Mouse (Mus musculus) neural tube, embryonic 15.5 days (tissue): Measurements from ENCODE around the gene Fau. TPM values are rescaled to one million over a fixed set of nuclear protein-coding genes. Genes with fewer than 3 reads are reported as not detected.

ENCODE experiments used
- ATAC-seq: fragments of 200-750 bp; cut with Nextera tagmentation; 2 replicates; pipeline ENCODE4 v1.8.0; 2017; ENCODE audit warnings: mild to moderate bottlenecking, moderate TSS enrichment, moderate library complexity; ENCODE audit not compliant: low FRiP score
- H3K27ac ChIP-seq: fragments of 300-500 bp; sonication (generic); replicated peaks from 2 replicates; pipeline ENCODE4 v1.5.1; 2015; ENCODE audit warnings: mild to moderate bottlenecking, inconsistent platforms
- H3K27me3 ChIP-seq: fragments of 300-500 bp; sonication (generic); replicated peaks from 2 replicates; pipeline ENCODE4 v1.6.1; 2015; ENCODE audit warnings: inconsistent platforms
- H3K36me3 ChIP-seq: fragments of 300-500 bp; sonication (generic); 2 replicates; pipeline ENCODE4 v1.6.1; 2015; ENCODE audit warnings: inconsistent platforms
- H3K4me1 ChIP-seq: fragments of 300-500 bp; sonication (generic); 2 replicates; pipeline ENCODE4 v1.6.1; 2015; ENCODE audit warnings: inconsistent platforms
- H3K4me2 ChIP-seq: fragments of 300-500 bp; sonication (generic); 2 replicates; pipeline ENCODE4 v1.6.1; 2015; ENCODE audit warnings: inconsistent platforms, mild to moderate bottlenecking, moderate library complexity
- H3K4me3 ChIP-seq: fragments of 300-500 bp; sonication (generic); replicated peaks from 2 replicates; pipeline ENCODE4 v1.5.1; 2015; ENCODE audit warnings: mild to moderate bottlenecking, inconsistent platforms
- H3K9ac ChIP-seq: fragments of 300-500 bp; sonication (generic); replicated peaks from 2 replicates; pipeline ENCODE4 v1.6.1; 2015; ENCODE audit warnings: mild to moderate bottlenecking, inconsistent platforms
- H3K9me3 ChIP-seq: fragments of 300-500 bp; sonication (generic); replicated peaks from 2 replicates; pipeline ENCODE4 v1.6.1; 2016; ENCODE audit warnings: inconsistent platforms
- WGBS: fragments of 180-500 bp; shearing (Covaris S2); methylation state at CpG from one replicate; pipeline ENCODE4 v1.1.7; 2015; ENCODE audit warnings: mixed read lengths; 5-methylcytosine and 5-hydroxymethylcytosine counted together
- polyA plus RNA-seq: library from polyadenylated mRNA; unstranded; fragments of >200 nt; fragmentation: Nextera tagmentation; extraction: Ambion mirVana; gene quantifications from 2 replicates; pipeline ENCODE4 v1.2.1, GENCODE M21; 2015

The Fau gene
- polyA plus RNA-seq, 1 experiment from 2014 or later = 522 TPM

- H3K27ac ChIP-seq = peak overlapping the region; percentile 100
- H3K27me3 ChIP-seq = no peaks in the 10 kb centered on the region
- ATAC-seq = peak; percentile 3; the same call in 1 of the 2 replicates
- H3K4me3 ChIP-seq = peak overlapping the region; percentile 91
- peaks cover 41% of the 10 kb centered on the region for H3K36me3 ChIP-seq
- 2% methylated on average over 43 of the region's 44 CpGs for WGBS
- peak overlapping the region; percentile 83 for H3K4me2 ChIP-seq
- H3K9ac ChIP-seq = peak overlapping the region; percentile 90
- peaks cover 33% of the 10 kb centered on the region for H3K4me1 ChIP-seq
- no peaks in the 10 kb centered on the region for H3K9me3 ChIP-seq
These were observed 10.3 kb upstream of the Fau start for GRCm38 (mm10) chr19:6047154-6047898.

GRCm38 (mm10) chr19:6047899-6048166, 9.8 kb upstream of the Fau start:
- no peaks in the 10 kb centered on the region for H3K9me3 ChIP-seq
- peak overlapping the region; percentile 91 for H3K4me3 ChIP-seq
- 92% methylated on average over 8 of the region's 8 CpGs for WGBS
- no peaks in the 10 kb centered on the region for H3K27me3 ChIP-seq
- peaks cover 46% of the 10 kb centered on the region for H3K36me3 ChIP-seq
- H3K4me2 ChIP-seq = peak overlapping the region; percentile 83
- no peak overlapping the region for H3K27ac ChIP-seq
- peaks cover 36% of the 10 kb centered on the region for H3K4me1 ChIP-seq
- no peak for ATAC-seq
- H3K9ac ChIP-seq = peak overlapping the region; percentile 90

GRCm38 (mm10) chr19:6048681-6049410, 8.8 kb upstream of the Fau start:
- ATAC-seq = no peak

GRCm38 (mm10) chr19:6052516-6052915, 5.1 kb upstream of the Fau start:
- whole genome bisulfite sequencing = 89% methylated on average over 7 of the region's 7 CpGs
- Histone ChIP-seq H3K9ac (no peak overlapping the region), H3K9me3 (no peaks in the 10 kb centered on the region), H3K27me3 (no peaks in the 10 kb centered on the region), H3K27ac (no peak overlapping the region), H3K4me3 (no peak overlapping the region), H3K4me1 (peaks cover 40% of the 10 kb centered on the region), H3K36me3 (peaks cover 76% of the 10 kb centered on the region), H3K4me2 (no peak overlapping the region)
- ATAC-seq = no peak

More at GRCm38 (mm10) chr19:6048681-6049410, 8.8 kb upstream of the Fau start:
- H3K4me1 ChIP-seq = peaks cover 40% of the 10 kb centered on the region
- H3K27ac ChIP-seq = no peak overlapping the region
- no peaks in the 10 kb centered on the region for H3K27me3 ChIP-seq
- H3K9me3 ChIP-seq = no peaks in the 10 kb centered on the region
- peaks cover 57% of the 10 kb centered on the region for H3K36me3 ChIP-seq
- 93% methylated on average over 11 of the region's 11 CpGs for WGBS
- no peak overlapping the region for H3K9ac ChIP-seq
- H3K4me2 ChIP-seq = no peak overlapping the region
- peak overlapping the region; percentile 91; the same call in 1 of the 2 replicates for H3K4me3 ChIP-seq

- peaks cover 32% of the 10 kb centered on the region for H3K4me1 ChIP-seq
- peaks cover 68% of the 10 kb centered on the region for H3K36me3 ChIP-seq
- 90% methylated on average over 5 of the region's 5 CpGs for WGBS
- no peaks in the 10 kb centered on the region for H3K9me3 ChIP-seq
- ATAC-seq = no peak
- no peak overlapping the region for H3K27ac ChIP-seq
- H3K27me3 ChIP-seq = no peaks in the 10 kb centered on the region
- no peak overlapping the region for H3K9ac ChIP-seq
- H3K4me3 ChIP-seq = no peak overlapping the region
- no peak overlapping the region for H3K4me2 ChIP-seq
These were observed 3.3 kb upstream of the Fau start for GRCm38 (mm10) chr19:6054296-6054695.

- 58% methylated on average over 4 of the region's 4 CpGs for WGBS
These were observed 948 bp upstream of the Fau start for GRCm38 (mm10) chr19:6056696-6057095.

GRCm38 (mm10) chr19:6058513-6058912, 869 bp downstream of the Fau start:
- Histone ChIP-seq H3K4me1 (peaks cover 52% of the 10 kb centered on the region), H3K9me3 (no peaks in the 10 kb centered on the region), H3K4me2 (peak overlapping the region; percentile 83), H3K4me3 (peak overlapping the region; percentile 91), H3K27me3 (no peaks in the 10 kb centered on the region), H3K9ac (peak overlapping the region; percentile 89), H3K27ac (peak overlapping the region; percentile 87; the same call in 1 of the 2 replicates), H3K36me3 (peaks cover 32% of the 10 kb centered on the region)
- 31% methylated on average over 5 of the region's 5 CpGs for WGBS
- ATAC-seq = no peak

More at GRCm38 (mm10) chr19:6056696-6057095, 948 bp upstream of the Fau start:
- Histone ChIP-seq H3K9me3 (no peaks in the 10 kb centered on the region), H3K27ac (no peak overlapping the region), H3K4me3 (peak overlapping the region; percentile 91), H3K9ac (peak overlapping the region; percentile 91), H3K36me3 (peaks cover 50% of the 10 kb centered on the region), H3K27me3 (no peaks in the 10 kb centered on the region), H3K4me2 (peak overlapping the region; percentile 78), H3K4me1 (peaks cover 41% of the 10 kb centered on the region)
- no peak for ATAC-seq

- no peak overlapping the region for H3K9ac ChIP-seq
- H3K27me3 ChIP-seq = no peaks in the 10 kb centered on the region
- H3K4me3 ChIP-seq = peak overlapping the region; percentile 91
- peak overlapping the region; percentile 83 for H3K4me2 ChIP-seq
- no peaks in the 10 kb centered on the region for H3K9me3 ChIP-seq
- peaks cover 57% of the 10 kb centered on the region for H3K4me1 ChIP-seq
- 87% methylated on average over 5 of the region's 5 CpGs for WGBS
- peaks cover 27% of the 10 kb centered on the region for H3K36me3 ChIP-seq
- no peak for ATAC-seq
- H3K27ac ChIP-seq = no peak overlapping the region
These were observed 1.3 kb downstream of the Fau start for GRCm38 (mm10) chr19:6058966-6059365.

- no peaks in the 10 kb centered on the region for H3K9me3 ChIP-seq
- peak within 1 kb of the TSS; percentile 92 for H3K27ac ChIP-seq
- peak; percentile 74 for ATAC-seq
- H3K4me2 ChIP-seq = peak within 1 kb of the TSS; percentile 98
- H3K4me3 ChIP-seq = peak within 1 kb of the TSS; percentile 84
- H3K36me3 ChIP-seq = peaks cover 9% of the 10 kb centered on the region
- no peaks in the 10 kb centered on the region for H3K27me3 ChIP-seq
- H3K9ac ChIP-seq = peak within 1 kb of the TSS; percentile 92
- H3K4me1 ChIP-seq = peaks cover 65% of the 10 kb centered on the region
- WGBS = under 1% methylated on average over 58 of the region's 58 CpGs
These were observed 3.4 kb downstream of the Fau start, which contains the start of gene Znhit2 for GRCm38 (mm10) chr19:6061021-6061533. TSS of gene Znhit2 (plus strand) at chr19:6061192.

GRCm38 (mm10) chr19:6061641-6062302, 4.1 kb downstream of the Fau start:
- peaks cover 65% of the 10 kb centered on the region for H3K4me1 ChIP-seq
- H3K4me3 ChIP-seq = peak overlapping the region; percentile 84
- peak overlapping the region; percentile 98 for H3K4me2 ChIP-seq
- under 1% methylated on average over 44 of the region's 44 CpGs for WGBS
- H3K36me3 ChIP-seq = peaks cover 9% of the 10 kb centered on the region
- peak overlapping the region; percentile 92 for H3K9ac ChIP-seq
- peak overlapping the region; percentile 92 for H3K27ac ChIP-seq
- 0 out of 2 replicates have a peak, but pooled peaks have one; percentile 16 for ATAC-seq
- no peaks in the 10 kb centered on the region for H3K9me3 ChIP-seq
- H3K27me3 ChIP-seq = no peaks in the 10 kb centered on the region

GRCm38 (mm10) chr19:6062418-6062817, 4.8 kb downstream of the Fau start:
- WGBS = 66% methylated on average over 5 of the region's 5 CpGs
- H3K4me1 ChIP-seq = peaks cover 66% of the 10 kb centered on the region
- no peaks in the 10 kb centered on the region for H3K9me3 ChIP-seq
- peaks cover 9% of the 10 kb centered on the region for H3K36me3 ChIP-seq
- no peak for ATAC-seq
- H3K27ac ChIP-seq = peak overlapping the region; percentile 92
- H3K4me3 ChIP-seq = peak overlapping the region; percentile 84
- peak overlapping the region; percentile 98 for H3K4me2 ChIP-seq
- peak overlapping the region; percentile 92 for H3K9ac ChIP-seq
- H3K27me3 ChIP-seq = no peaks in the 10 kb centered on the region
